Mouse (Mus musculus): ENCODE measurements around the gene Nsg1. TPM values are rescaled to one million over a fixed set of nuclear protein-coding genes. Genes with fewer than 3 reads are reported as not detected.

Gene Nsg1
- polyA plus RNA-seq, 1 experiment, result 5.8 TPM

DNA sequence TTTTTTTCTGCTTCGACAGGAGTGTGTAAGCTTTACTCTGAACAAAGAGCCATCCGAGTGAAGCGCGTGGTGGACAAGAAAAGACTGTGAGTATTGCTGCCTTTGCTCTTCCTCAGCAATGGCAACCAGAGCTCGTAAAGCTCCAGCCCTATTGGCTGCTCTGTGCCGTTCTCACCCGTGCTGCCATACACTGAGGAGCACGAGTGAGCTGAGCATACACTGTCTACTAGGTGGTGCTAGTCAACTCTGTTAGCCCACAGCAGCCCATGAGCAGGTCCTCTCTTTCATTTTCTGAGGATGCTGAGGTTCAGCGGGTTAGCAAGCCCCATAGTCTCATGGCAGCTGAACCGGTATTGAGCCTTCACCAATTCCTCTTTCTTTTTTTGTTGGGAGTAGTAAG, 52.9 kb downstream of the Nsg1 start:
- no peak for DNase-seq
- no peaks in the 10 kb centered on the region for H3K27me3 ChIP-seq (ENCODE audit: control insufficient read depth, insufficient read depth, low read length)
- no peak overlapping the region for H3K27ac ChIP-seq (ENCODE audit: control insufficient read depth, insufficient read depth, low read length)
- no peak for TF ChIP-seq CTCF (IDR thresholded peaks at IDR 0.05; ENCODE audit: borderline replicate concordance, control insufficient read depth, extremely low read depth, insufficient read depth, low read length, poor library complexity)
- no peaks in the 10 kb centered on the region; the same call in 1 of the 2 replicates for H3K36me3 ChIP-seq (ENCODE audit: control insufficient read depth, insufficient read depth, low read length)
- no peaks in the 10 kb centered on the region for H3K4me1 ChIP-seq (replicated peaks; ENCODE audit: control insufficient read depth, insufficient read depth, low read length)
- H3K4me3 ChIP-seq (ENCODE audit: control insufficient read depth, insufficient read depth, low read length), result no peak overlapping the region
- 96% methylated on average over 10 of the region's 10 CpGs for WGBS

DNA sequence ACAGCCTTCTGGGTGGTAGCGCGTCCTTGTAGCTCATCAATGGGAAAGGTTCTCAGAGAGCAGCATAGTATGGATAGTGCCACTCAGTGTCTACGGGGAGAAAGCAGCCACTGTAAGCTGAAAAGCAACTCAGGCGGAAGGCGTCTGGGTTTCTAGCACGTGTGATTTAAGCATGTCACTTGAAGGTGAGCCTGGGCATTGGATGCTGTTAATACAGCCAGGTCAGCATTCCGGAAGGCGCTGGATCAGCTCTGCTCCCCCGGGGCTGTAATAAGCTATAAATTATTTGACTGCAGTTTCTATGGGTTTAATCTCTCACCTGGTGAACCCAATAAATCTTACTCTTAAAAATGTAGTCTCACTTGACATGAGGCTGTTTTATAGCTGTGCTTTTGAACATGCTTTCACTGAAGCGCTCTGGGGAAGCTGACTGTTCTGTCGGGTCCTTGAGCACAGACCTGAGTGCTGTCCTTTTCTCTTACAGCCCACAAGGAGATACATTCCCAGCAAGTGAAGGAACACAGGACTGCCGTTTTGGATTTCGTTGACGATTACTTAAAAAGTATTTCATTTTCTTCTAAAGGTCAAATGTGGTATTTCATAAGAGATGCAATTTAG, 53.5 kb downstream of the Nsg1 start:
- Histone ChIP-seq H3K4me1 (replicated peaks; ENCODE audit: control insufficient read depth, insufficient read depth, low read length) (no peaks in the 10 kb centered on the region), H3K27ac (ENCODE audit: control insufficient read depth, insufficient read depth, low read length) (no peak overlapping the region), H3K36me3 (ENCODE audit: control insufficient read depth, insufficient read depth, low read length) (no peaks in the 10 kb centered on the region; the same call in 1 of the 2 replicates), H3K4me3 (ENCODE audit: control insufficient read depth, insufficient read depth, low read length) (no peak overlapping the region), H3K27me3 (ENCODE audit: control insufficient read depth, insufficient read depth, low read length) (no peaks in the 10 kb centered on the region)
- WGBS, result 96% methylated on average over 14 of the region's 14 CpGs
- TF ChIP-seq POLR2A (IDR thresholded peaks at IDR 0.05; ENCODE audit: control insufficient read depth, extremely low read depth, insufficient read depth, low read length, poor library complexity) (no peak), CTCF (IDR thresholded peaks at IDR 0.05; ENCODE audit: borderline replicate concordance, control insufficient read depth, extremely low read depth, insufficient read depth, low read length, poor library complexity) (no peak)
- no peak for DNase-seq

DNA sequence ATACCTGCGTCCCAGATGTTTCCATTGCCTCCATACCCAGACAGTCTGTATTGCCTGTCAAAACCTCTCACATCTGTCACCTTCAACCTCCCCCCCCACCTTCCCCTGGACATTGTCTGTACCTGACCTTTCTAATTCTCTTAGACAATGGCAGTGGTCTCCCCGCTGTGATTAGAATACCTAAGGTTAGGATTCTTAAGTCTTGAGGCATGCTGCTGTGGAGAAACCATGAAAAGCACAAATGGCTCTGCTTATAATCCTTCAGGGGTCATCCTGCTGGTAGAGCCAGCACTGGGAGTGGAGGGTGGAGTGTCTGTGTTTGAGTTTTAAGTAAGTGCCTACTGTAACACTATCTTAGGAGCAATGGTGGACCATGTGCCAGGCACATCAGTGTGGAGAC, 56.8 kb downstream of the Nsg1 start:
- Histone ChIP-seq H3K27me3 (ENCODE audit: control insufficient read depth, insufficient read depth, low read length) (no peaks in the 10 kb centered on the region), H3K27ac (ENCODE audit: control insufficient read depth, insufficient read depth, low read length) (no peak overlapping the region), H3K36me3 (ENCODE audit: control insufficient read depth, insufficient read depth, low read length) (no peaks in the 10 kb centered on the region; the same call in 1 of the 2 replicates), H3K4me3 (ENCODE audit: control insufficient read depth, insufficient read depth, low read length) (no peak overlapping the region), H3K4me1 (replicated peaks; ENCODE audit: control insufficient read depth, insufficient read depth, low read length) (no peaks in the 10 kb centered on the region)
- TF ChIP-seq CTCF (IDR thresholded peaks at IDR 0.05; ENCODE audit: borderline replicate concordance, control insufficient read depth, extremely low read depth, insufficient read depth, low read length, poor library complexity) (no peak), POLR2A (IDR thresholded peaks at IDR 0.05; ENCODE audit: control insufficient read depth, extremely low read depth, insufficient read depth, low read length, poor library complexity) (no peak)
- no peak for DNase-seq
- WGBS, result 95% methylated on average over 2 of the region's 2 CpGs

DNA sequence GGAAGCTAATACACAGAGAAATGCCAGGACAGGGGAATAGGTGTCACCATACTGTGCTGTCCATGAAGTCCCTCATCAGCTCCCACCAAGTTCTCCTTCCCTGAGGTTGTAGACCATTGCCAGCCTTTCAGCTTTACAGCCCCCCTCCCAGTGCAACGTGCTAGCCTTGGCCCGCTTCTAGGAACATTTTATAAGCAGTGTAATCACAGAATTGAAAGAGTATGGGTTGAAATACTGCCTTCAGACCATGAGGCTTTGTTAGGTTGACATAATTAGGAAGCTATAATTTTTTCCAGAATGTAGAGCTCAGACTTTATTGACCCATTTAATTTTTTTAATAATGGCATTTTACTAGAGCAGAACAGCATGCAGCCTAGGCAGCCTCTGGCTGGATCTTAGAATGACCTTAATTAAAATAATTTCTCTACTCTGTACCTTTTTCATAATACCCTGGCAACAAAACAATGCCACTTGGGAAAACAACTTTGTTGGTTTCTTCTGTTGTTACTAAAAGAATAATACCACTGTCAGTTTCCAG, 60.5 kb downstream of the Nsg1 start:
- H3K27ac ChIP-seq (ENCODE audit: control insufficient read depth, insufficient read depth, low read length), result no peak overlapping the region
- H3K27me3 ChIP-seq (ENCODE audit: control insufficient read depth, insufficient read depth, low read length), result no peaks in the 10 kb centered on the region
- no peaks in the 10 kb centered on the region for H3K36me3 ChIP-seq (ENCODE audit: control insufficient read depth, insufficient read depth, low read length)
- 94% methylated on average over 2 of the region's 2 CpGs for WGBS
- TF ChIP-seq CTCF (IDR thresholded peaks at IDR 0.05; ENCODE audit: borderline replicate concordance, control insufficient read depth, extremely low read depth, insufficient read depth, low read length, poor library complexity), result no peak
- TF ChIP-seq POLR2A (IDR thresholded peaks at IDR 0.05; ENCODE audit: control insufficient read depth, extremely low read depth, insufficient read depth, low read length, poor library complexity), result no peak
- H3K4me1 ChIP-seq (replicated peaks; ENCODE audit: control insufficient read depth, insufficient read depth, low read length), result no peaks in the 10 kb centered on the region
- no peak overlapping the region for H3K4me3 ChIP-seq (ENCODE audit: control insufficient read depth, insufficient read depth, low read length)
- no peak for DNase-seq

GRCm38 (mm10) chr5:38097501-38098093, 62.1 kb downstream of the Nsg1 start:
- TF ChIP-seq POLR2A (IDR thresholded peaks at IDR 0.05; ENCODE audit: control insufficient read depth, extremely low read depth, insufficient read depth, low read length, poor library complexity) (no peak), CTCF (IDR thresholded peaks at IDR 0.05; ENCODE audit: borderline replicate concordance, control insufficient read depth, extremely low read depth, insufficient read depth, low read length, poor library complexity) (no peak)
- WGBS, result 92% methylated on average over 4 of the region's 4 CpGs
- no peaks in the 10 kb centered on the region for H3K36me3 ChIP-seq (ENCODE audit: control insufficient read depth, insufficient read depth, low read length)
- H3K27ac ChIP-seq (ENCODE audit: control insufficient read depth, insufficient read depth, low read length), result no peak overlapping the region
- no peak for DNase-seq
- no peak overlapping the region for H3K4me3 ChIP-seq (ENCODE audit: control insufficient read depth, insufficient read depth, low read length)
- H3K4me1 ChIP-seq (replicated peaks; ENCODE audit: control insufficient read depth, insufficient read depth, low read length), result no peaks in the 10 kb centered on the region
- H3K27me3 ChIP-seq (ENCODE audit: control insufficient read depth, insufficient read depth, low read length), result no peaks in the 10 kb centered on the region

GRCm38 (mm10) chr5:38094331-38094730, 65.4 kb downstream of the Nsg1 start:
- H3K4me1 ChIP-seq (replicated peaks; ENCODE audit: control insufficient read depth, insufficient read depth, low read length), result no peaks in the 10 kb centered on the region
- 100% methylated on average over 2 of the region's 2 CpGs for WGBS
- H3K36me3 ChIP-seq (ENCODE audit: control insufficient read depth, insufficient read depth, low read length), result no peaks in the 10 kb centered on the region
- DNase-seq, result no peak
- no peak overlapping the region for H3K4me3 ChIP-seq (ENCODE audit: control insufficient read depth, insufficient read depth, low read length)
- no peaks in the 10 kb centered on the region for H3K27me3 ChIP-seq (ENCODE audit: control insufficient read depth, insufficient read depth, low read length)
- no peak overlapping the region for H3K27ac ChIP-seq (ENCODE audit: control insufficient read depth, insufficient read depth, low read length)
- TF ChIP-seq CTCF (IDR thresholded peaks at IDR 0.05; ENCODE audit: borderline replicate concordance, control insufficient read depth, extremely low read depth, insufficient read depth, low read length, poor library complexity), result no peak
- TF ChIP-seq POLR2A (IDR thresholded peaks at IDR 0.05; ENCODE audit: control insufficient read depth, extremely low read depth, insufficient read depth, low read length, poor library complexity), result no peak

Data from thymus, adult 2 months (tissue).